Mouse (Mus musculus) bone marrow macrophage, adult 2 months (primary cell): Measurements from ENCODE around the gene Tle6.

Experiments
- CTCF ChIP-seq: IDR thresholded peaks from 2 replicates; pipeline ENCODE4 v1.5.1; 2012; ENCODE audit warnings: low read depth, mild to moderate bottlenecking, low read length, moderate library complexity
- POLR2A ChIP-seq: IDR thresholded peaks from 2 replicates; pipeline ENCODE4 v1.6.1; 2012; ENCODE audit warnings: mild to moderate bottlenecking, low read depth, low read length, borderline replicate concordance

- no peak for TF ChIP-seq POLR2A
- TF ChIP-seq CTCF: no peak
Observed at GRCm38 (mm10) chr10:81563481-81563880, 37.4 kb downstream of the Tle6 start.
